Mouse (Mus musculus) T-helper 1 cell (primary cell): ENCODE data around the gene Urb1.
"Not testable (repeated sequence)": the region's sequence is repeated elsewhere in the genome, so short reads cannot be mapped to it uniquely, and the experiment has no call there.

Experiments
- in situ Hi-C: fragments of 300-600 bp; cut with MboI, MseI; formaldehyde crosslinking; loops from one replicate; pipeline ENCODE4 v1.15.1; 2025; ENCODE audit warnings: high pct_unique_total_duplicates

Gene Urb1

GRCm38 (mm10) chr16:90823986-90824385, 13.8 kb upstream of the Urb1 start:
- in situ Hi-C loops, result not testable (repeated sequence)

GRCm38 (mm10) chr16:90822981-90823380, 12.8 kb upstream of the Urb1 start:
- in situ Hi-C loops, result no loop called here

GRCm38 (mm10) chr16:90822284-90822935, 12.2 kb upstream of the Urb1 start:
- in situ Hi-C loops, result no loop called here

- in situ Hi-C loops, result no loop called here
Measured at GRCm38 (mm10) chr16:90821046-90821697, 11.0 kb upstream of the Urb1 start.

GRCm38 (mm10) chr16:90820326-90820725, 10.1 kb upstream of the Urb1 start:
- in situ Hi-C loops, result no loop called here

- in situ Hi-C loops, result no loop called here
Measured at GRCm38 (mm10) chr16:90812086-90812485, 1.9 kb upstream of the Urb1 start.

- in situ Hi-C loops, result no loop called here
Measured at GRCm38 (mm10) chr16:90810716-90811256, 573 bp upstream of the Urb1 start.

- in situ Hi-C loops, result no loop called here
Measured at GRCm38 (mm10) chr16:90804466-90804865, 5.7 kb downstream of the Urb1 start.

- in situ Hi-C loops, result no loop called here
Measured at GRCm38 (mm10) chr16:90801928-90802327, 8.3 kb downstream of the Urb1 start.

- in situ Hi-C loops, result no loop called here
Measured at GRCm38 (mm10) chr16:90801251-90801650, 9.0 kb downstream of the Urb1 start.

- in situ Hi-C loops, result no loop called here
Measured at GRCm38 (mm10) chr16:90799840-90800239, 10.4 kb downstream of the Urb1 start.

- in situ Hi-C loops, result no loop called here
Measured at GRCm38 (mm10) chr16:90798848-90799247, 11.4 kb downstream of the Urb1 start.

- in situ Hi-C loops, result no loop called here
Measured at GRCm38 (mm10) chr16:90798446-90798845, 11.8 kb downstream of the Urb1 start.

- in situ Hi-C loops, result no loop called here
Measured at GRCm38 (mm10) chr16:90794708-90795107, 15.5 kb downstream of the Urb1 start.

GRCm38 (mm10) chr16:90792500-90792899, 17.7 kb downstream of the Urb1 start:
- in situ Hi-C loops, result no loop called here

GRCm38 (mm10) chr16:90792066-90792465, 18.1 kb downstream of the Urb1 start:
- in situ Hi-C loops, result no loop called here

- in situ Hi-C loops, result no loop called here
Measured at GRCm38 (mm10) chr16:90790946-90791345, 19.3 kb downstream of the Urb1 start.

- in situ Hi-C loops, result no loop called here
Measured at GRCm38 (mm10) chr16:90788580-90788979, 21.6 kb downstream of the Urb1 start.

- in situ Hi-C loops, result no loop called here
Measured at GRCm38 (mm10) chr16:90785257-90785656, 25.0 kb downstream of the Urb1 start.

- in situ Hi-C loops, result no loop called here
Measured at GRCm38 (mm10) chr16:90783302-90783701, 26.9 kb downstream of the Urb1 start.

GRCm38 (mm10) chr16:90779783-90780182, 30.4 kb downstream of the Urb1 start:
- in situ Hi-C loops, result no loop called here

- in situ Hi-C loops, result no loop called here
Measured at GRCm38 (mm10) chr16:90775946-90776520, 34.2 kb downstream of the Urb1 start.

GRCm38 (mm10) chr16:90774646-90775045, 35.6 kb downstream of the Urb1 start:
- in situ Hi-C loops, result no loop called here
